Mouse (Mus musculus) C2C12 (cell line): ENCODE data around the gene Ldb3.

ENCODE experiments used
- CTCF ChIP-seq: IDR thresholded peaks from one replicate; pipeline ENCODE4 v1.5.1; 2011; ENCODE audit not compliant: control insufficient read depth, insufficient read depth, insufficient read length
- MAX ChIP-seq: IDR thresholded peaks from one replicate; pipeline ENCODE4 v1.6.1; 2011; ENCODE audit warnings: mild to moderate bottlenecking, control low read depth
- MYOG ChIP-seq: IDR thresholded peaks from one replicate; pipeline ENCODE4 v1.6.1; 2011; ENCODE audit not compliant: control insufficient read depth, insufficient read length; ENCODE audit errors: extremely low read depth
- USF1 ChIP-seq: IDR thresholded peaks from one replicate; pipeline ENCODE4 v1.6.1; 2011; ENCODE audit warnings: low read depth, mild to moderate bottlenecking, control low read depth, moderate library complexity

GRCm38 (mm10) chr14:34516960-34517577 is 71.4 kb downstream of the Ldb3 start:
- TF ChIP-seq USF1 (no peak), CTCF (no peak), MYOG (no peak), MAX (no peak)
